Mouse (Mus musculus) limb, embryonic 11.5 days (tissue): ENCODE measurements around the gene Muc16. TPM values are rescaled to one million over a fixed set of nuclear protein-coding genes. Genes with fewer than 3 reads are reported as not detected.
A peak's percentile ranks its signal among the peaks of the same experiment; 100 is the strongest.

Source experiments
- ATAC-seq: fragments of 200-750 bp; cut with Nextera tagmentation; 2 replicates; pipeline ENCODE4 v1.8.0; 2017; ENCODE audit warnings: low read depth; ENCODE audit not compliant: insufficient number of reproducible peaks, low FRiP score, low TSS enrichment
- DNase-seq: peaks from one replicate; pipeline ENCODE4 v3.0.0-alpha.2; 2015; ENCODE audit warnings: low spot score
- H3K27ac ChIP-seq: fragments of 300-500 bp; sonication (generic); replicated peaks from 2 replicates; pipeline ENCODE4 v1.5.1; 2014; ENCODE audit warnings: low read depth, mild to moderate bottlenecking, low read length
- H3K27me3 ChIP-seq: fragments of 300-500 bp; sonication (generic); 2 replicates; pipeline ENCODE4 v1.6.1; 2014; ENCODE audit warnings: mild to moderate bottlenecking, low read length, mixed read lengths; ENCODE audit not compliant: control insufficient read depth, insufficient read depth
- H3K36me3 ChIP-seq: fragments of 300-500 bp; sonication (generic); 2 replicates; pipeline ENCODE4 v1.6.1; 2014; ENCODE audit warnings: mild to moderate bottlenecking, low read length, moderate library complexity, mixed read lengths; ENCODE audit not compliant: control insufficient read depth, insufficient read depth
- H3K4me1 ChIP-seq: fragments of 300-500 bp; sonication (generic); 2 replicates; pipeline ENCODE4 v1.6.1; 2014; ENCODE audit warnings: low read length, mixed read lengths; ENCODE audit not compliant: control insufficient read depth, insufficient read depth
- H3K4me2 ChIP-seq: fragments of 300-500 bp; sonication (generic); 2 replicates; pipeline ENCODE4 v1.6.1; 2014; ENCODE audit warnings: low read depth, mild to moderate bottlenecking, moderate library complexity; ENCODE audit not compliant: severe bottlenecking
- H3K4me3 ChIP-seq: fragments of 300-500 bp; sonication (generic); 2 replicates; pipeline ENCODE4 v1.5.1; 2014; ENCODE audit warnings: low read depth, low read length
- H3K9ac ChIP-seq: fragments of 300-500 bp; sonication (generic); 2 replicates; pipeline ENCODE4 v1.6.1; 2014; ENCODE audit warnings: mild to moderate bottlenecking, low read length
- H3K9me3 ChIP-seq: fragments of 300-500 bp; sonication (generic); 2 replicates; pipeline ENCODE4 v1.6.1; 2016; ENCODE audit warnings: low read length; ENCODE audit not compliant: control insufficient read depth
- WGBS: fragments of 180-500 bp; shearing (Covaris S2); extraction: QIAGEN DNeasy Blood & Tissue Kit; methylation state at CpG from one replicate; pipeline ENCODE4 v1.1.7; 2014; 5-methylcytosine and 5-hydroxymethylcytosine counted together
- polyA plus RNA-seq: library from polyadenylated mRNA; unstranded; fragments of >200 nt; fragmentation: Nextera tagmentation; extraction: Ambion mirVana; gene quantifications from 2 replicates; pipeline ENCODE4 v1.2.1, GENCODE M21; 2014

Muc16 gene
- 0.13 TPM in 1 of 2 replicates, not detected in the other for polyA plus RNA-seq

DNA sequence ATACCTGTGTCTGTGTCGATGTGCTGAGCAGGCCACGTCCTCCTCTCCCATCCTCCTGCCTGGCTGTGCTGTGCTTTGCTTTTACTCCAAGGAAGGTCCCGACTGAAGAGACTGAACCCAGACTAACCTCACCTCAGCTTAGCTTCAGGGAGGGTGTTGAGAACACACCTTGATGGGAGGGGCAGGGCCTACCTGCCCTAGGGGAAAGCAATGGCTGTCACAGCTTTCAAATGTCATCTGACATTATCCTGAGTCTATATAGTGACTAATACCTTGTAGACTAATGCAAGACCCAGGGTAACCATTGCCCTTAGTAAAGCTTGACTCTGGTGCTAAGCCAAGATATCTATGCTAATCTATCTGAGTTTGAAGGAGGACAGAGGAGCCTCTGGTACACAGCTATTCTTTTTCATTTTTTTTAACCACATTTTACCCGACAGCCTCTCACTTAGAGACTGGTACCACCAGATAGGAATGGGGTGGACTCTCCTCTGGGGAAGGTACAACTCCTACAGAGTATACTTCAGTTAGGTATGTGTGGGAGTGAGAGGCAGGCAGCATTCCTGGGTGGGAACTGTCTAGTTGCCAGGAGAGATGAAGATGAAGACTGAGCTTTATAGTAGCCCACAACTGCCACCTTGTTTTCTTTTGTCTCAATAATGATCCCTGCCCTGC is at the start of gene Muc16:
Gene Muc16, minus strand, starts transcription at position 51 of the 675 bp plus-strand sequence.
- no peak within 1 kb of the TSS for H3K4me3 ChIP-seq
- H3K27me3 ChIP-seq = no peaks in the 10 kb centered on the region
- DNase-seq (no peak), ATAC-seq (no peak)
- H3K4me1 ChIP-seq = no peaks in the 10 kb centered on the region
- no peaks in the 10 kb centered on the region for H3K36me3 ChIP-seq
- 79% methylated on average over 4 of the region's 4 CpGs for WGBS
- H3K9me3 ChIP-seq = no peaks in the 10 kb centered on the region
- no peak within 1 kb of the TSS for H3K4me2 ChIP-seq
- H3K9ac ChIP-seq = no peak within 1 kb of the TSS
- H3K27ac ChIP-seq = no peak within 1 kb of the TSS

DNA sequence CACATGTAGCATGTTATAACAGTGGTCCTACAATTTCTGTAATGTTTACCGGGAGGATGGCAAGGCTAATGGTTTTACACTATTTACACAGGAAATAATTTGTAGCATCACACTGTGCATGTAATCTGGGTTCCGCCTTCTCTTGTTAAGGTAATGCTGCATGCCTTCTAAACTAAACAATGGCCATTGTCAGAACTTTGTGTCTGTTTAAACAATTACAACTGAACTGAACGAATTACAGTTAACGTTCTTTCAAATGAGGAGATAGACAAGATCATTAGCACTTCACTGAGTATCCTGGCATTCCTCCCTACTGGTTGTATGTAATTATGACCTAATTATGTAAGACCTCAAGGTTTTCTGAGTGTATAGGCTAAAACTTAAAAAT is 48.4 kb upstream of the Muc16 start:
- 43% methylated on average over 4 of the region's 4 CpGs for WGBS

DNA sequence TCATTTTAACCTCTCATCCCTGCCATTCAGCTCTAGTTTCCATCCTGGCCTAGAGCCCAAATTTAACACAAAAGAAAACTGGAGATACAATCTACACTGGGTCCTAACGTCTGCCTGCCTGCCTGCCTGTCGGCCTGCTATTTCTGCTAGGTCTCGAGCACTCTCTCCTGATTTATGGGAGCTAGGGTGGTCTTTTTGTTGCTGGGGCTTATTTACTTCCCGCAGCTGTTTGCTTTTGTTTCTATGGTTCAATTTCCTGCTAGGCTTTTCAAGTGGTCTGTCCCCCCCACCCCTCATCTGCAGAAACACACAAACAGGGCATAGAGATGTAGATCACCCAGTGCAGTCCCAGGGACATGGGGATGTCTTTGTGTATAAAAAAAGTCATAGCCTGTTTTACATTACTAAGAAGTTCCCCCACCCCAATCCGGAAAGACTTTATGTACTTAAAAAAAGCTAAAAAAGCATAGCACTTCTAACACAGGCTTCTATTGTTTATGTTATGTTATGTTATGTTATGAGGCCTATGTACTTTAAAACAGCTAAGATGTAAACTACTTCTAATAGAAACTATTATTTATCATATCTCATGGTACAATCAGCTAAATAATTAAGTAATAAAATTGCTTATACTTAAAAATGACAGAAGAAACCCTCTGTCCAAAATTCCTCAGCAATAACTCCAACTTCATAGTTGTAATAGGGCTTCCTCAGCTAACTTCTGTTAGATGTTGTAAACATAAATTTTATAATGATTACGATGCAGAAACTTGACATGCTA is 47.8 kb upstream of the Muc16 start:
- H3K4me1 ChIP-seq = peaks cover 12% of the 10 kb centered on the region
- no peak overlapping the region for H3K9ac ChIP-seq

More for the DNA sequence above, 48.4 kb upstream of the Muc16 start:
- DNase-seq = no peak
- Histone ChIP-seq H3K27me3 (no peaks in the 10 kb centered on the region), H3K36me3 (no peaks in the 10 kb centered on the region), H3K4me3 (no peak overlapping the region), H3K4me1 (peaks cover 12% of the 10 kb centered on the region), H3K4me2 (no peak overlapping the region), H3K27ac (no peak overlapping the region), H3K9me3 (no peaks in the 10 kb centered on the region), H3K9ac (no peak overlapping the region)
- ATAC-seq = no peak

DNA sequence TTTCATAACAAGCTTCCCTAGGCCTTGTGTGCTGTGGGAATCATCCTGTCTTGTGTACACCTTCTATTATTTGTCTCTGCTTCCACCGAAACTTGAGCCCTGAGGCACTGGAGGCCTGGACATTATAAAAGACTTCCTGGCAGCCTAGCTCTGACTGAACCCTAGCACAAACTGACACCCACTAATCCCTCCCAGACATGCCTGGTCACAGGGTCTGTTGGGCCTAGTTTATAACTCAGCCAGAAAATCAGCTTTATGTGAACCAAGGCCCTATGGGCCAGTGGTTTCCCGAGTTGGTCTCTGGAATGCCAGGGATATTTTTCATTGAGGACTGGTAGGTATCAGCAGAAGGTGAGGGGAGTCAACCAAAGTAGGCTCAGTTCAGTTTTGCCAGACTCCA is 46.7 kb upstream of the Muc16 start:
- H3K36me3 ChIP-seq = no peaks in the 10 kb centered on the region
- no peak overlapping the region for H3K9ac ChIP-seq
- H3K4me3 ChIP-seq = no peak overlapping the region
- WGBS = 4% methylated on average over 2 of the region's 2 CpGs
- H3K4me1 ChIP-seq = peaks cover 12% of the 10 kb centered on the region
- ATAC-seq (peak; percentile 83), DNase-seq (peak; percentile 57)
- H3K27ac ChIP-seq = peak overlapping the region; percentile 74
- no peaks in the 10 kb centered on the region for H3K9me3 ChIP-seq
- no peaks in the 10 kb centered on the region for H3K27me3 ChIP-seq
- H3K4me2 ChIP-seq = no peak overlapping the region

More for the DNA sequence above, 47.8 kb upstream of the Muc16 start:
- Histone ChIP-seq H3K9me3 (no peaks in the 10 kb centered on the region), H3K27me3 (no peaks in the 10 kb centered on the region), H3K27ac (peak overlapping the region; percentile 74), H3K4me3 (no peak overlapping the region), H3K4me2 (no peak overlapping the region), H3K36me3 (no peaks in the 10 kb centered on the region)
- DNase-seq = peak; percentile 49
- 13% methylated on average over 6 of the region's 6 CpGs for WGBS
- peak; percentile 77 for ATAC-seq

DNA sequence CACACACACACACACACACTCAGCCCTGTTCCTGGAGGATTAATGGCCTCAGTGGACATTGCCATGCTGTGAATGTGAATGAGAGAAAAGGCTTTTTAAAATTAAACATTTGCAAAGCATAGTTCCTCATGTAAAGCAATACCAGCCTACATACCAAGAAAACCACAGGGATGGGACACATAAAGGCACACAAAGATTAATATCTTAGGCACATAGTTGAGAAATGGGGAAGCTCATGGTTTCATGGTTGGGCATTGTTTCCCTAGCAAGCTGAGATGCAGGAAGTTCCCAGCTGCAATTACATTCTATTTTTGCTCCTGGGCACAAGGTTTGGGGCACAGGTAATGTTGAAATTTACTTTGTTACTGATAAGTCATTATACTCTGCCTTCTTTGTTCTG is 31.3 kb upstream of the Muc16 start:
- H3K27me3 ChIP-seq = no peaks in the 10 kb centered on the region
- no peaks in the 10 kb centered on the region for H3K4me1 ChIP-seq
- H3K9me3 ChIP-seq = no peaks in the 10 kb centered on the region
- ATAC-seq (no peak), DNase-seq (no peak)
- no peak overlapping the region for H3K4me3 ChIP-seq
- no peak overlapping the region for H3K4me2 ChIP-seq
- no peak overlapping the region for H3K9ac ChIP-seq
- H3K36me3 ChIP-seq = no peaks in the 10 kb centered on the region
- no peak overlapping the region for H3K27ac ChIP-seq

DNA sequence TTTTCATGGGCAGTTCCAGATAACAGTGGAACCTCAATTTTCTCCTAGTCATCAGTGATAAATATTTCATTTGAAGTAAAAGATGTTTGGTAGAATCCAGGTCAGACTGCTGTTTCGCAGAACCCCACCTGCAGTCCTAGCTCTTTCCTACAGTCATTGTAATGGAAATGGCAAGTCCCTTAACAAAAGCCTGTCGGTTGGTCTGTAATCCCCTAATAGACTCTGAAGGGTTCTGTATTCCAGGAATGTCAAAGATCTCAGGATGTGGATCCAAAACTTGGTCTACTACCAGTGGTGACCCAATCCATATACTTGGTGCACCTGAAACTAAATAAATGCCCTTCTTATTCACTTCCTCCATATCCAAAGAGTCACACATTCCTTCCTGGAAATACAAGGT is 76.0 kb downstream of the Muc16 start:
- H3K27me3 ChIP-seq = no peaks in the 10 kb centered on the region
- no peaks in the 10 kb centered on the region for H3K9me3 ChIP-seq
- H3K36me3 ChIP-seq = no peaks in the 10 kb centered on the region
- ATAC-seq = no peak
- no peak overlapping the region for H3K4me2 ChIP-seq
- H3K4me1 ChIP-seq = no peaks in the 10 kb centered on the region
- no peak overlapping the region for H3K4me3 ChIP-seq
- 69% methylated on average over 2 of the region's 2 CpGs for WGBS
- no peak overlapping the region for H3K27ac ChIP-seq
- no peak for DNase-seq
- H3K9ac ChIP-seq = no peak overlapping the region

DNA sequence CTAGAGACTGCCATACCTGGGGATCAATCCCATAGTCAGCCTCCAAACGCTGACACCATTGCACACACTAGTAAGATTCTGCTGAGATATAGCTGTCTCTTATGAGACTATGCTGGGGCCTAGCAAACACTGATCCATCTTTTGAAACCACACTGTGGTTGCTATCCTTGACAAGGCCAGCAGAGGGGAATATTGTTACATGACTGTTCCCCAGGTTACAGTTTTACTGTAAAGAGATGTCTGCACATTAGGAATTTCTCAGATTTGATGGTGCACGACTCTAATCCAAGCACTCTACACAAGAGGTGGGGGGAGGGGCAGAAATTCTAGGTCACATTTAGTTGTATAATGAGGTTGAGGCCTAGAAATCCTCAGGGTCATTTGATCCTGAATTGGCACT is 166.2 kb downstream of the Muc16 start:
- Histone ChIP-seq H3K9ac (no peak overlapping the region), H3K4me2 (no peak overlapping the region), H3K27ac (no peak overlapping the region), H3K4me3 (no peak overlapping the region), H3K36me3 (no peaks in the 10 kb centered on the region), H3K9me3 (no peaks in the 10 kb centered on the region), H3K4me1 (no peaks in the 10 kb centered on the region), H3K27me3 (no peaks in the 10 kb centered on the region)
- 59% methylated on average over 2 of the region's 2 CpGs for WGBS
- no peak for ATAC-seq
- DNase-seq = no peak

DNA sequence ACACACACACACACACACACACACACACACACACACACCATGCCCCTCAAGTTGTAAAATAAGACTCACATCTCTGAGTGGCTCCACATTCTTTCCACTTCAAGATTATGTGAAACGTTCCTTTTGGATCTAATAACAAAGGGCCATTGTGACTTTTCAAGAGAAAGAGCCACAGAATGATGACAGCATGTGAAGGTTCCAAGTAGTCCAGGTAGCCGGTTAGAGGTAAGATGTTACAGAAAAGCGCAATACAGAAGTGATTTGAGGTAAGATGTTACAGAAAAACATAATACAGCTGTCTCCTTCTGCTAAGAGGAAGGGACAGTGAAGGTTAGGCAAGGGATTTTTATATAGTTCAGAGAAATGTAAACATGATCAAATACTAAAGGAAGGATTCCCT is 196.2 kb downstream of the Muc16 start, which contains the start of the genes Zfp558 and Mbd3l1:
Gene Zfp558, minus strand, starts transcription at position 101 of the 400 bp plus-strand sequence.
Gene Mbd3l1, plus strand, starts transcription at position 192 of the 400 bp plus-strand sequence.
- Histone ChIP-seq H3K4me2 (no peak within 1 kb of the TSS), H3K4me1 (0 out of 2 replicates have a peak, but pooled peaks cover 3% of the 10 kb centered on the region), H3K9ac (no peak within 1 kb of the TSS), H3K27ac (no peak within 1 kb of the TSS), H3K9me3 (no peaks in the 10 kb centered on the region), H3K36me3 (no peaks in the 10 kb centered on the region), H3K27me3 (no peaks in the 10 kb centered on the region), H3K4me3 (no peak within 1 kb of the TSS)
- no peak for DNase-seq
- no peak for ATAC-seq
- 86% methylated on average over 3 of the region's 3 CpGs for WGBS
